Mouse (Mus musculus): ENCODE data around the gene Zfp668.

DNA sequence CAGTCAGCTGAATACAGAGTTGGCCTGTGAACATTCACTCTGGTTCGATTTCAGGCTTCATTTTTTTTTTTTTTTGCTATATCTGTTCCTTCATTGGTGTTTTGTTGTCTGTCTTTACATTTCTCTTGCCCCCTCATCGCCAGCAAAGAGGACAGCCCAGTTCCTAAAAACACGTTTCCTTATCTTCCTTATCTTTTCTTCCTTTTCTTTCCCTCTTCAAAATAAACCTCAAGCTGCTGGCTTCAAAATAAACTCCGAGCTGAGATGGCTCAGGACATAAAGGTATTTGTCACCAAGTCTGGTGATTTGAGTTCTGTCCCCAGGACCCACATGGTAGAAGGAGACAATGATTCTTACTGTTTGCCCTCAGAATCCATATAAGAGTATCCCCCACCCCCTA lies 36.3 kb upstream of the Zfp668 start:
- TF ChIP-seq ELF1 (IDR thresholded peaks at IDR 0.05; ENCODE audit: low read depth, low read length) = no peak
- TF ChIP-seq CTCF (conservative IDR thresholded peaks at IDR 0.05 in 1 of 2, IDR thresholded peaks at IDR 0.05 in 1 of 2; ENCODE audit: low read depth in 2 of 2, low read length in 2 of 2) = no peak
- TF ChIP-seq CHD2 (IDR thresholded peaks at IDR 0.05; ENCODE audit: low read length) = no peak
- TF ChIP-seq MAFK (IDR thresholded peaks at IDR 0.05; ENCODE audit: insufficient replicate concordance, low read length) = no peak
- TF ChIP-seq ZNF384 (IDR thresholded peaks at IDR 0.05; ENCODE audit: low read depth, low read length) = no peak
- no peak for TF ChIP-seq IRF4 (IDR thresholded peaks at IDR 0.05; ENCODE audit: low read depth, low read length)
- no peak; the same call in 1 of the 2 replicates for TF ChIP-seq MYC (IDR thresholded peaks at IDR 0.05; ENCODE audit: low read depth, low read length)
- no peak for TF ChIP-seq SMC3 (IDR thresholded peaks at IDR 0.05; ENCODE audit: low read depth, low read length)
- TF ChIP-seq MAZ (IDR thresholded peaks at IDR 0.05; ENCODE audit: low read depth, low read length) = no peak
- TF ChIP-seq RAD21 (IDR thresholded peaks at IDR 0.05; ENCODE audit: low read depth, low read length) = no peak
- no peak for TF ChIP-seq UBTF (IDR thresholded peaks at IDR 0.05; ENCODE audit: low read depth, low read length)
- no peak for TF ChIP-seq ZC3H11A (IDR thresholded peaks at IDR 0.05; ENCODE audit: low read depth, low read length)

All from CH12.LX (cell line).